In the genomic region with DNA sequence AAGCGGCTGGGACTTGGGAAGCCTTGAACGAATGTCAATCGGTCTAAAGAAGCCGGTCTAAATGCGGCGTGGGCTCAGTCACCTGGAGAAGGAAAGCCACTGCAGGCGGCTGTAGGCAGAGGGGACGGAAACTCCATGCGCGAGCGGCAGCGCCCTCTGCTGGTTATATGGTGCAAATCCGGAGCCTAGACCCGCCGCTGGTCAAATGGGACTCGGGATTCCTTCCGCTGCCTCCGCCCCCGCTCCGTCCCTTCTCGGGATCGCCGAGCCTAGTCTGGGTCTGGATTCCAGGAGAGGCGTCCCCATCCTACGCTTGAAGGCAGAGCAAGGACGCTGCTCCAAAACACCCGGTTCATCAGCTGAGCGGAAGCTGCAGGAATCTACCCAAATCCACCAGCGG, we compare ENCODE assay signal across 8 mouse cellular contexts. TPM values are rescaled to one million over a fixed set of nuclear protein-coding genes. Genes with fewer than 3 reads are reported as not detected.
DNase-seq lines count a peak whose midpoint lies in the region; ATAC-seq lines count a peak whose summit lies in the region.

No protein-coding gene starts in this region.

- under 1% methylated on average over 21 of the region's 29 CpGs for WGBS in embryonic facial prominence, embryonic 14.5 days
- WGBS in limb, embryonic 13.5 days, result under 1% methylated on average over 29 of the region's 29 CpGs
- WGBS in midbrain, embryonic 15.5 days, result under 1% methylated on average over 29 of the region's 29 CpGs

- no peaks in the 10 kb centered on the region for H3K9me3 ChIP-seq in embryonic facial prominence, embryonic 14.5 days (ENCODE audit: control insufficient read depth, low read length)
- H3K9me3 ChIP-seq in limb, embryonic 13.5 days, result no peaks in the 10 kb centered on the region
- H3K9me3 ChIP-seq in midbrain, embryonic 15.5 days, result no peaks in the 10 kb centered on the region

- peaks cover 30% of the 10 kb centered on the region for H3K4me1 ChIP-seq in embryonic facial prominence, embryonic 14.5 days (ENCODE audit: control insufficient read depth, insufficient read depth, low read length)
- H3K4me1 ChIP-seq in limb, embryonic 13.5 days, result peaks cover 44% of the 10 kb centered on the region
- H3K4me1 ChIP-seq in midbrain, embryonic 15.5 days, result peaks cover 24% of the 10 kb centered on the region

- peak overlapping the region; percentile 64 for H3K4me3 ChIP-seq in embryonic facial prominence, embryonic 14.5 days (ENCODE audit: low read depth, low read length)
- H3K4me3 ChIP-seq in limb, embryonic 13.5 days, result peak overlapping the region; percentile 70
- H3K4me3 ChIP-seq in midbrain, embryonic 15.5 days, result peak overlapping the region; percentile 70

- peak; percentile 69 for ATAC-seq in embryonic facial prominence, embryonic 14.5 days (ENCODE audit: low read depth)
- ATAC-seq in limb, embryonic 13.5 days (ENCODE audit: low FRiP score, low read depth), result 0 out of 2 replicates have a peak, but pooled peaks have one; percentile 33
- peak; percentile 61 for ATAC-seq in midbrain, embryonic 15.5 days (replicated peaks)

- DNase-seq in 416B (ENCODE audit: low read depth), result peak; percentile 80
- peak; percentile 78 to 88 for DNase-seq in adrenal gland, postnatal 4 days (ENCODE audit: low spot score in 2 of 2)
- DNase-seq in embryonic facial prominence, embryonic 14.5 days (ENCODE audit: low spot score), result peak; percentile 89
- peak; percentile 85 to 91 for DNase-seq in heart, adult 9 months (ENCODE audit: low spot score in 2 of 2)
- peak; percentile 91 for DNase-seq in kidney, adult 9 months
- DNase-seq in spleen, adult 18-20 months, result peak; percentile 58 to 83

- peak overlapping the region; percentile 69 for H3K9ac ChIP-seq in embryonic facial prominence, embryonic 14.5 days (ENCODE audit: low read depth, low read length)
- peak overlapping the region; percentile 79 for H3K9ac ChIP-seq in limb, embryonic 13.5 days
- H3K9ac ChIP-seq in midbrain, embryonic 15.5 days, result peak overlapping the region; percentile 85

- H3K36me3 ChIP-seq in embryonic facial prominence, embryonic 14.5 days (ENCODE audit: control insufficient read depth, insufficient read depth, low read length), result no peaks in the 10 kb centered on the region
- H3K36me3 ChIP-seq in limb, embryonic 13.5 days, result no peaks in the 10 kb centered on the region
- no peaks in the 10 kb centered on the region for H3K36me3 ChIP-seq in midbrain, embryonic 15.5 days (replicated peaks)

- H3K27me3 ChIP-seq in embryonic facial prominence, embryonic 14.5 days (replicated peaks; ENCODE audit: control insufficient read depth, insufficient read depth, low read length), result peaks cover 33% of the 10 kb centered on the region
- H3K27me3 ChIP-seq in limb, embryonic 13.5 days, result peaks cover 40% of the 10 kb centered on the region
- H3K27me3 ChIP-seq in midbrain, embryonic 15.5 days (replicated peaks), result peaks cover 32% of the 10 kb centered on the region

- H3K4me2 ChIP-seq in embryonic facial prominence, embryonic 14.5 days (ENCODE audit: low read depth, low read length), result peak overlapping the region; percentile 98
- H3K4me2 ChIP-seq in limb, embryonic 13.5 days (replicated peaks), result peak overlapping the region; percentile 93
- H3K4me2 ChIP-seq in midbrain, embryonic 15.5 days, result peak overlapping the region; percentile 88

- H3K27ac ChIP-seq in embryonic facial prominence, embryonic 14.5 days (replicated peaks; ENCODE audit: low read depth, low read length), result no peak overlapping the region
- no peak overlapping the region for H3K27ac ChIP-seq in limb, embryonic 13.5 days
- peak overlapping the region; percentile 90 for H3K27ac ChIP-seq in midbrain, embryonic 15.5 days

RNA-seq across cellular contexts. Expression of a gene that starts 34.2 kb away (rescaled TPM):
- total RNA-seq in adrenal gland, postnatal 4 days (2021), result 10 to 100 TPM; 20.0 to 22.7 TPM
- polyA plus RNA-seq in embryonic facial prominence, embryonic 14.5 days (2014; fragmentation: Nextera tagmentation; extraction: Ambion mirVana), result 42.6 and 56.6 TPM in 2 replicates
- 10.1 and 10.9 TPM in 2 replicates for polyA plus RNA-seq in limb, embryonic 13.5 days (2015; fragmentation: Nextera tagmentation; extraction: Ambion mirVana)
- 1.6 TPM in 2 replicates for polyA plus RNA-seq in midbrain, embryonic 15.5 days (2015; fragmentation: Nextera tagmentation; extraction: Ambion mirVana)

RNA-seq across cellular contexts. Expression of a gene that starts 34.4 kb away (rescaled TPM):
- 100 to 1,000 TPM; 108 to 115 TPM for total RNA-seq in adrenal gland, postnatal 4 days (2021)
- 21.0 and 24.8 TPM in 2 replicates for polyA plus RNA-seq in embryonic facial prominence, embryonic 14.5 days (2014; fragmentation: Nextera tagmentation; extraction: Ambion mirVana)
- polyA plus RNA-seq in limb, embryonic 13.5 days (2015; fragmentation: Nextera tagmentation; extraction: Ambion mirVana), result 38.9 and 46.8 TPM in 2 replicates
- 37.2 and 40.4 TPM in 2 replicates for polyA plus RNA-seq in midbrain, embryonic 15.5 days (2015; fragmentation: Nextera tagmentation; extraction: Ambion mirVana)
